Mouse (Mus musculus) heart, postnatal 0 days (tissue): ENCODE data around the gene Zbtb11.

Source experiments
- CTCF ChIP-seq: IDR thresholded peaks from 2 replicates; pipeline ENCODE4 v1.5.1; 2016; ENCODE audit warnings: antibody characterized with exemption, control low read depth, low read depth
- EP300 ChIP-seq: IDR thresholded peaks from 2 replicates; pipeline ENCODE4 v1.6.1; 2016; ENCODE audit warnings: antibody characterized with exemption, low read depth

GRCm38 (mm10) chr16:55950946-55951678 is 22.6 kb upstream of the Zbtb11 start:
- TF ChIP-seq CTCF (peak; percentile 81), EP300 (no peak)
